Mouse (Mus musculus): Measurements from ENCODE around the gene 1190005I06Rik.
A peak's percentile ranks its signal among the peaks of the same experiment; 100 is the strongest.

Gene 1190005I06Rik

GRCm38 (mm10) chr8:120647532-120647931 lies at the start of gene 1190005I06Rik:
1190005I06Rik (minus strand) TSS chr8:120647632.
- peaks cover 19% of the 10 kb centered on the region for H3K27me3 ChIP-seq (ENCODE audit: insufficient read depth, low read length)
- TF ChIP-seq NANOG (IDR thresholded peaks at IDR 0.05; ENCODE audit: borderline replicate concordance, low read length): no peak
- TF ChIP-seq CTCF (conservative IDR thresholded peaks at IDR 0.05; ENCODE audit: low read length): no peak
- no peak for TF ChIP-seq POU5F1 (IDR thresholded peaks at IDR 0.05; ENCODE audit: borderline replicate concordance, low read length)
- H3K36me3 ChIP-seq (ENCODE audit: insufficient read depth, low read length): peaks cover 15% of the 10 kb centered on the region
- peaks cover 29% of the 10 kb centered on the region for H3K4me1 ChIP-seq (replicated peaks; ENCODE audit: low read depth, low read length)
- no peak within 1 kb of the TSS for H3K4me3 ChIP-seq (replicated peaks; ENCODE audit: low read length)
- no peaks in the 10 kb centered on the region for H3K9me3 ChIP-seq (ENCODE audit: low read length)

DNA sequence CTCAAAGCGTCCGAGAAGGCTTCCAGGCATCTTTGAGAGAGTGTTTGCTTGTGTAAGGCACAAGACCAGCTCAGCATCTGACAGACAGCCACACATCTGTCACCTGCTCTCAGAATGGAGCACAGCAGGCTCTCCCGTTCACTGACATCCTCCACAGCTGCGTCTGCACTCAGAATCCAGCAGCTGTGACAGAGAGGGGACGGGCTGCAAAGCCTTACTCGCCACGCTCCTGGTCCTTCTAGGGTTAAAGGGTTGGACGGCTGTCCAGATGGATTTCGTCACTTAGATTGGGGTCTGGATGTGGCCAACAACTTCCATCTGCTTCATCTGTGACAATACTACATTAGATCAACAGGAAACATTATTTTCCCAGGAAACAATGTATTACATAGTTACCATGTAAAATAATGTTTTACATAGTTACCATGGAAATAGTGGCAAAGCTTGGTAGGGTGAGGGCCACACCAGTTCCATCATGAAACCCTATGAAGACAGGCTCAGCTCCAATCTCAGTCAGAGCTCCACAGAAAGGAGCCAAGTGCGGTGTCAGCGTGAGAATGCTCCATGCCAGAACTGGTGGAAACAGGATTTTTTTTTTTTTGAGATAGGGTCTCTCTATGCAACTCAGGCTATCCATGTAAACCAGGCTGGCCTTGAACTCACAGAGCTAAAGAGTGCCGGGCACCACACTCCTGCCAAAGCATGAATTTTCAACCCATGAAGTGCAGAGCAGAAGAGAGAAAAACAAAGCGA lies 49.1 kb upstream of the 1190005I06Rik start:
- H3K4me3 ChIP-seq (replicated peaks; ENCODE audit: low read length): no peak overlapping the region
- TF ChIP-seq NANOG (IDR thresholded peaks at IDR 0.05; ENCODE audit: borderline replicate concordance, low read length) (no peak), POU5F1 (IDR thresholded peaks at IDR 0.05; ENCODE audit: borderline replicate concordance, low read length) (no peak), CTCF (conservative IDR thresholded peaks at IDR 0.05; ENCODE audit: low read length) (no peak)

DNA sequence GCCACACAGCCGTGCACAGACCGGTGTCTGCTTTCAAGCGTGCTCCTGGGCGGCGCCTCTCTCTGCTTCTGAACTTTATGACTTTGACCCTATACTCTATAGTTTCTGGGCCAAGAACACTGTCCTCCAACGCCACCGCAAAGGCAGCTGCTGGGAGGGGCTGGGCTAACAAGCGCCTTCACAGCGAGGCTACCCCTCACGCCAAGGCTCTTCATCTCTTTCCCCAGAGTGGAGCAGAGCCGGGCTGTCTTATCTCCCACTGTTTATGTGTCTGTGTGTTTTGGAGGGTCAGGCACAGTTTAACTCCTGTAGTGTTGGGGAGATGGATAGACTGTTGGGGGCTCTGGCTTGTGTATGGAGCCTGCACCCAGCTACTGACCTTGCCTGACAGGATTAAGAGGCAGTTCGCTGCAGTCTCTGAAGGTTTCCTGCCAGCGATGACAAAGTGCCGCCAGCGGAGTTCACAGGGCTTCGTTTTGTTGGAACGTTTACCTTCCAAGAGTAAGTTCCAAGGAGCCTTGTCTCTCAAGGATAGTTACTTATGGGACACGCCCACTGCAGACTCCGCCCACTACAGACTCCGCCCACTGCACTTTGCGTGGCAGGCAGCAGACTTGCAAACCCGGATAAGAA lies 46.5 kb upstream of the 1190005I06Rik start:
- Histone ChIP-seq H3K4me3 (replicated peaks; ENCODE audit: low read length) (peak overlapping the region; percentile 41; the same call in 1 of the 2 replicates), H3K27me3 (ENCODE audit: insufficient read depth, low read length) (peaks cover 12% of the 10 kb centered on the region), H3K9me3 (ENCODE audit: low read length) (no peaks in the 10 kb centered on the region), H3K36me3 (ENCODE audit: insufficient read depth, low read length) (no peaks in the 10 kb centered on the region), H3K4me1 (replicated peaks; ENCODE audit: low read depth, low read length) (peaks cover 11% of the 10 kb centered on the region)
- TF ChIP-seq NANOG (IDR thresholded peaks at IDR 0.05; ENCODE audit: borderline replicate concordance, low read length): no peak
- no peak for TF ChIP-seq POU5F1 (IDR thresholded peaks at IDR 0.05; ENCODE audit: borderline replicate concordance, low read length)
- TF ChIP-seq CTCF (conservative IDR thresholded peaks at IDR 0.05; ENCODE audit: low read length): no peak

More for the DNA sequence above, 49.1 kb upstream of the 1190005I06Rik start:
- peaks cover 14% of the 10 kb centered on the region for H3K4me1 ChIP-seq (replicated peaks; ENCODE audit: low read depth, low read length)
- peaks cover 20% of the 10 kb centered on the region for H3K27me3 ChIP-seq (ENCODE audit: insufficient read depth, low read length)
- H3K36me3 ChIP-seq (ENCODE audit: insufficient read depth, low read length): no peaks in the 10 kb centered on the region
- H3K9me3 ChIP-seq (ENCODE audit: low read length): no peaks in the 10 kb centered on the region

GRCm38 (mm10) chr8:120692934-120693333 lies 45.5 kb upstream of the 1190005I06Rik start:
- Histone ChIP-seq H3K36me3 (ENCODE audit: insufficient read depth, low read length) (no peaks in the 10 kb centered on the region), H3K9me3 (ENCODE audit: low read length) (no peaks in the 10 kb centered on the region), H3K4me3 (replicated peaks; ENCODE audit: low read length) (no peak overlapping the region), H3K27me3 (ENCODE audit: insufficient read depth, low read length) (peaks cover 23% of the 10 kb centered on the region), H3K4me1 (replicated peaks; ENCODE audit: low read depth, low read length) (peaks cover 11% of the 10 kb centered on the region)
- TF ChIP-seq CTCF (conservative IDR thresholded peaks at IDR 0.05; ENCODE audit: low read length) (no peak), NANOG (IDR thresholded peaks at IDR 0.05; ENCODE audit: borderline replicate concordance, low read length) (no peak), POU5F1 (IDR thresholded peaks at IDR 0.05; ENCODE audit: borderline replicate concordance, low read length) (no peak)

GRCm38 (mm10) chr8:120688511-120688910 lies 41.1 kb upstream of the 1190005I06Rik start:
- TF ChIP-seq POU5F1 (IDR thresholded peaks at IDR 0.05; ENCODE audit: borderline replicate concordance, low read length) (no peak), NANOG (IDR thresholded peaks at IDR 0.05; ENCODE audit: borderline replicate concordance, low read length) (no peak), CTCF (conservative IDR thresholded peaks at IDR 0.05; ENCODE audit: low read length) (no peak)
- H3K4me1 ChIP-seq (replicated peaks; ENCODE audit: low read depth, low read length): peaks cover 13% of the 10 kb centered on the region
- H3K27me3 ChIP-seq (ENCODE audit: insufficient read depth, low read length): peaks cover 30% of the 10 kb centered on the region
- H3K36me3 ChIP-seq (ENCODE audit: insufficient read depth, low read length): no peaks in the 10 kb centered on the region
- no peak overlapping the region for H3K4me3 ChIP-seq (replicated peaks; ENCODE audit: low read length)
- H3K9me3 ChIP-seq (ENCODE audit: low read length): no peaks in the 10 kb centered on the region

DNA sequence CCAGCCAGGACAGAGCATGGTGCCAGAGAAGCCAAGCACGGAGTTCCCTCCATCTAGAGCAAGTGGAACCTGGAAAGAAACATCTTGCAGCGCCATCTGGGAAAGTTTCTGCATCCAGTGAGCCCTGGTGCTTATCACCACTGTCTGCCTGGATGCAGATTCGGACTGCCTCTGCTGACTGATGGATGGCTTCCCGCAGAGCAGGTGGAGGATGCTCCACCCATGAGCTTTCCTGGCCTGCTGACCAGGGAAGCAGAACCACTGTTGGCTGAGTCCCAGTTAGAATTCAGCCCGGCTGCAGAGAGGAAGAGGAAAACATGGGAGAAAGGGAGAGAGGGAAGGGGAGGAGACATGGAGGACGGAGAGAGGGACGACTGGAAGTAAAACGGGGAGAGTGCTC lies 40.4 kb upstream of the 1190005I06Rik start:
- no peaks in the 10 kb centered on the region for H3K36me3 ChIP-seq (ENCODE audit: insufficient read depth, low read length)
- TF ChIP-seq CTCF (conservative IDR thresholded peaks at IDR 0.05; ENCODE audit: low read length) (no peak), NANOG (IDR thresholded peaks at IDR 0.05; ENCODE audit: borderline replicate concordance, low read length) (no peak), POU5F1 (IDR thresholded peaks at IDR 0.05; ENCODE audit: borderline replicate concordance, low read length) (no peak)
- no peak overlapping the region for H3K4me3 ChIP-seq (replicated peaks; ENCODE audit: low read length)
- H3K9me3 ChIP-seq (ENCODE audit: low read length): no peaks in the 10 kb centered on the region
- peaks cover 32% of the 10 kb centered on the region for H3K27me3 ChIP-seq (ENCODE audit: insufficient read depth, low read length)
- peaks cover 16% of the 10 kb centered on the region for H3K4me1 ChIP-seq (replicated peaks; ENCODE audit: low read depth, low read length)

DNA sequence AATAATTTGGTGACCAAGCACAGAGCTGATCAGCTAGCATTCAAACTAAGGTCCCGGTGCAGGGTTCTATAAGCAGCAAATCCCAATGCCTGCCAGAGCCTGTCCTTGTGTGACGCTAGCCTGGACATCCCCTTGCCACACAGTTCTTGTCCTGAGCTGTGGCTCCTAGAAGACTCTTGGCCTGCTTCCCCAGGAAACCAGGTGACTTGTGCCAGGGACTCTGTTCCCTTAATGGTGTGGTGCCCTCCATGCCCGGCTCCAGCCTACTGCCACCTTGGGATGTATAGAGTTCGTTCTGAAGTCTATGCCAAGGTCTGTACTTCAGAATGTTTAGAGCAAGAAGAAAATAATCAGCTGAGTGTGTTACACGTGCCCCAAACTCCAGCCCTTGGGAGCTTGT lies 39.1 kb upstream of the 1190005I06Rik start:
- Histone ChIP-seq H3K27me3 (ENCODE audit: insufficient read depth, low read length) (peaks cover 40% of the 10 kb centered on the region), H3K4me3 (replicated peaks; ENCODE audit: low read length) (no peak overlapping the region), H3K4me1 (replicated peaks; ENCODE audit: low read depth, low read length) (peaks cover 16% of the 10 kb centered on the region), H3K36me3 (ENCODE audit: insufficient read depth, low read length) (no peaks in the 10 kb centered on the region), H3K9me3 (ENCODE audit: low read length) (no peaks in the 10 kb centered on the region)
- TF ChIP-seq CTCF (conservative IDR thresholded peaks at IDR 0.05; ENCODE audit: low read length) (no peak), NANOG (IDR thresholded peaks at IDR 0.05; ENCODE audit: borderline replicate concordance, low read length) (no peak), POU5F1 (IDR thresholded peaks at IDR 0.05; ENCODE audit: borderline replicate concordance, low read length) (no peak)

GRCm38 (mm10) chr8:120686051-120686450 lies 38.6 kb upstream of the 1190005I06Rik start:
- peaks cover 16% of the 10 kb centered on the region for H3K4me1 ChIP-seq (replicated peaks; ENCODE audit: low read depth, low read length)
- TF ChIP-seq POU5F1 (IDR thresholded peaks at IDR 0.05; ENCODE audit: borderline replicate concordance, low read length): no peak
- TF ChIP-seq NANOG (IDR thresholded peaks at IDR 0.05; ENCODE audit: borderline replicate concordance, low read length): no peak
- TF ChIP-seq CTCF (conservative IDR thresholded peaks at IDR 0.05; ENCODE audit: low read length): no peak

More at GRCm38 (mm10) chr8:120686051-120686450, 38.6 kb upstream of the 1190005I06Rik start:
- H3K4me3 ChIP-seq (replicated peaks; ENCODE audit: low read length): no peak overlapping the region
- no peaks in the 10 kb centered on the region for H3K36me3 ChIP-seq (ENCODE audit: insufficient read depth, low read length)
- peaks cover 40% of the 10 kb centered on the region for H3K27me3 ChIP-seq (ENCODE audit: insufficient read depth, low read length)
- H3K9me3 ChIP-seq (ENCODE audit: low read length): no peaks in the 10 kb centered on the region

Measured in E14TG2a.4 (cell line).